Mouse (Mus musculus): ENCODE data around the gene Olfr530.

DNA sequence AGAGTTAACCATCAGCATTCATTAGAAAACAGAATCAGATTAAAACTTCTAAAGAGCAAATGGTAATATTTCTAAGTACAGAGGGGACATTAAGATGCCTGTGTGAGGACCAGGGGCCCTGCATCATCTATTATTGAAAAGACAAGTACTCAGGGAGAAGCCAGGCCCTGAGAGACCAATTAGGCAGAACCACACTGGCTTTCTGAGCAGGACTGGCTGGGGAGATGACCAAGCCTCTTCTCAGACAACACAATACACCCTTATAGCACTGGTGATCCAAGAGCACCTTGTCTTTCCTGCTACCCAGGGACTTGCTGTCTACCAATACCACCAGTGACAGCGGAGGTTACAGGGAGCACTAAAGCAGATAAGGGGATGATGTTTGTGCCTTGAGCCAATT is 26.7 kb upstream of the Olfr530 start, which contains the start of gene Olfr531:
- no peak for TF ChIP-seq CTCF (IDR thresholded peaks at IDR 0.05; ENCODE audit: low read depth)
- TF ChIP-seq EP300 (IDR thresholded peaks at IDR 0.05; ENCODE audit: low read depth) = no peak

All from liver, postnatal 0 days (tissue).